Mouse (Mus musculus) brain, embryonic 14.5 days (tissue): ENCODE measurements around the gene Sf3a1.

Source experiments
- CTCF ChIP-seq: fragments of 200-500 bp; IDR thresholded peaks from 2 replicates; pipeline ENCODE4 v1.5.1; 2012; ENCODE audit warnings: inconsistent platforms, mild to moderate bottlenecking, moderate library complexity, borderline replicate concordance; ENCODE audit not compliant: insufficient read depth, insufficient read length; ENCODE audit errors: extremely low read depth
- POLR2A ChIP-seq: fragments of 200-500 bp; IDR thresholded peaks from 2 replicates; pipeline ENCODE4 v1.6.1; 2012; ENCODE audit warnings: mild to moderate bottlenecking, inconsistent platforms, borderline replicate concordance; ENCODE audit not compliant: poor library complexity, insufficient read depth, insufficient read length, severe bottlenecking; ENCODE audit errors: extremely low read depth

DNA sequence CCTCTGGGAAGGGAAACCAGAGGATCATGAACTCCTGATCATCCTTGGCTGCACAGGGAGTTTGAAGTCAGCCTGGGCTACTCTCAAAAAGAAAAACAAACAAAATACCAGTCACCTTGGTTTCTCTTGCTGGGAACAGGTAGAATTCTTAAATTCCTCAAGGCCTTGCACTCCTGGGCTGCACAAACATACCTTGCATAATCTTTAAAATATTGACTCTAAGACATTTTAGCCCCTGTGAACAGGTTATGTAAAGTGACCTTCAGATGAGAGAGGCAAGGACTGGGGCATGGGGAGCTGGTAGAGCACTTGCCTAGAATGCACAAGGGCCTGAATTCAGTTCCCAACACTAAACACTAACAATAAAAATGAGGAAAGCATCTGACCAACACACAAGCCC is 18.6 kb upstream of the Sf3a1 start:
- no peak for TF ChIP-seq CTCF
- no peak for TF ChIP-seq POLR2A
